20 mouse cellular contexts compared by ENCODE assay signal in the genomic region with DNA sequence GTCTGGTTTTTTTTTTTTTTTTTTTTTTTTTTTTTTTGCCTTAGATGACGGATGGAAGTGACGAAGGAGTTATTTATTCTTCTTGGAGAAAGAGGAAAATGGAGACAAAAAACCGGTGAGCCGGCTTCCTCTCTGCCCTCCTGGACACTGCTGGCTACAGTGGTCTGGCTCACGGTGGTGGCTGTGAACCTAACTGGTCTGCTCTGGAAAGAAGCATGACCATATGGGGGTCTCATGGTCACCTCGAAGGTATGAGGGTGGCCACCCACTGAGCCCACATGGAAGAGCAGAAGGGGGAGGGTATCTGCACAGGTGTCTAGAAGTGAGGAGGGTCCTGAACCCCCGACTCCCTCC.
DNase-seq lines count a peak whose midpoint lies in the region; ATAC-seq and TF ChIP-seq lines count a peak whose summit lies in the region.
"Had no signal": no experiment of that assay in that cellular context is flagged by ENCODE, and none has a peak within 500 bp of the region (broad histone marks: within the 10 kb centered on the region; RNA-seq: fewer than 3 reads in every experiment).

No protein-coding gene starts in this region.

- in situ Hi-C loops in ES-E14 (cut with MboI; ENCODE audit: low sequenced_read_pairs in 2 of 2, unreplicated experiment in 2 of 2): no loop called here

- no peak overlapping the region for H3K9ac ChIP-seq in forebrain, embryonic 12.5 days
- H3K9ac ChIP-seq in forebrain, embryonic 11.5 days (ENCODE audit: low read length): no peak overlapping the region
- H3K9ac ChIP-seq in ES-E14 (ENCODE audit: insufficient read depth, low read depth, low read length, poor library complexity, severe bottlenecking): no peak overlapping the region
- H3K9ac ChIP-seq in forebrain, postnatal 0 days: no peak overlapping the region
- H3K9ac ChIP-seq: hindbrain, embryonic 12.5 days had no signal

- H3K4me1 ChIP-seq in forebrain, embryonic 12.5 days: peaks cover 23% of the 10 kb centered on the region
- peaks cover 6% of the 10 kb centered on the region for H3K4me1 ChIP-seq in forebrain, embryonic 11.5 days (replicated peaks; ENCODE audit: control insufficient read depth, insufficient read depth, low read length)
- H3K4me1 ChIP-seq in ES-E14 (ENCODE audit: control insufficient read depth in 2 of 2, insufficient read depth in 2 of 2, low read length in 2 of 2, poor library complexity in 1 of 2): peaks cover 0 to 12% of the 10 kb centered on the region in 2 experiments; a peak in 2 of 4 replicates
- peaks cover 18% of the 10 kb centered on the region for H3K4me1 ChIP-seq in forebrain, postnatal 0 days (ENCODE audit: insufficient read depth)

- no peaks in the 10 kb centered on the region for H3K36me3 ChIP-seq in forebrain, embryonic 12.5 days (replicated peaks)
- H3K36me3 ChIP-seq in forebrain, embryonic 11.5 days (ENCODE audit: control insufficient read depth, insufficient read depth, low read length): no peaks in the 10 kb centered on the region
- no peaks in the 10 kb centered on the region for H3K36me3 ChIP-seq in ES-E14 (ENCODE audit: control insufficient read depth, insufficient read depth, low read length, poor library complexity, severe bottlenecking)
- no peaks in the 10 kb centered on the region for H3K36me3 ChIP-seq in forebrain, postnatal 0 days (ENCODE audit: insufficient read depth)
- H3K36me3 ChIP-seq: embryonic facial prominence, embryonic 10.5 days; heart, embryonic 10.5 days; hindbrain, embryonic 12.5 days had no signal

- 0 out of 2 replicates have a peak overlapping the region, but pooled peaks have one; percentile 10 for H3K27ac ChIP-seq in forebrain, embryonic 12.5 days
- H3K27ac ChIP-seq in forebrain, embryonic 11.5 days (ENCODE audit: low read depth, low read length): no peak overlapping the region
- peak overlapping the region; percentile 64 for H3K27ac ChIP-seq in left cerebral cortex, adult 2 months
- H3K27ac ChIP-seq in ES-E14 (ENCODE audit: insufficient read depth, low read depth, low read length, poor library complexity, severe bottlenecking): no peak overlapping the region
- H3K27ac ChIP-seq in forebrain, postnatal 0 days (ENCODE audit: low read depth, low read length): peak overlapping the region; percentile 64; the same call in 1 of the 2 replicates
- H3K27ac ChIP-seq: heart, embryonic 10.5 days had no signal

- no peak for ATAC-seq in forebrain, embryonic 12.5 days (ENCODE audit: low FRiP score)
- ATAC-seq in forebrain, embryonic 11.5 days (replicated peaks; ENCODE audit: low FRiP score): no peak
- ATAC-seq in forebrain, postnatal 0 days: no peak
- ATAC-seq: CD4-positive, CD25-positive, alpha-beta regulatory T cell, adult 4 months; hindbrain, embryonic 16.5 days; inflammation-experienced regulatory T-cells, adult 6 months had no signal

- intact Hi-C loops in left cerebral cortex, adult 2 months (cut with DNase I): no loop called here

- no peaks in the 10 kb centered on the region for H3K9me3 ChIP-seq in forebrain, embryonic 12.5 days
- no peaks in the 10 kb centered on the region for H3K9me3 ChIP-seq in forebrain, embryonic 11.5 days (ENCODE audit: control insufficient read depth, low read length)
- no peaks in the 10 kb centered on the region for H3K9me3 ChIP-seq in ES-E14 (ENCODE audit: control insufficient read depth, insufficient read depth, low read depth, low read length)
- no peaks in the 10 kb centered on the region for H3K9me3 ChIP-seq in forebrain, postnatal 0 days (ENCODE audit: low read length)
- H3K9me3 ChIP-seq: embryonic facial prominence, embryonic 10.5 days; heart, embryonic 10.5 days; hindbrain, embryonic 12.5 days had no signal

- H3K4me3 ChIP-seq in forebrain, embryonic 12.5 days (replicated peaks): no peak overlapping the region
- H3K4me3 ChIP-seq in forebrain, embryonic 11.5 days (ENCODE audit: low read depth, low read length): no peak overlapping the region
- H3K4me3 ChIP-seq in left cerebral cortex, adult 2 months: no peak overlapping the region
- H3K4me3 ChIP-seq in ES-E14 (ENCODE audit: insufficient read depth in 1 of 2, low read depth in 1 of 2, low read length in 2 of 2, poor library complexity in 1 of 2, severe bottlenecking in 1 of 2): no peak overlapping the region
- no peak overlapping the region for H3K4me3 ChIP-seq in forebrain, postnatal 0 days (ENCODE audit: low read depth, low read length)
- H3K4me3 ChIP-seq: embryonic facial prominence, embryonic 10.5 days; heart, embryonic 10.5 days; hindbrain, embryonic 12.5 days had no signal

- WGBS in forebrain, embryonic 12.5 days: 64% methylated on average over 7 of the region's 7 CpGs
- 76% methylated on average over 7 of the region's 7 CpGs for WGBS in forebrain, embryonic 11.5 days
- WGBS in forebrain, postnatal 0 days: 42% methylated on average over 7 of the region's 7 CpGs

- H3K27me3 ChIP-seq in forebrain, embryonic 12.5 days: no peaks in the 10 kb centered on the region
- no peaks in the 10 kb centered on the region for H3K27me3 ChIP-seq in forebrain, embryonic 11.5 days (ENCODE audit: control insufficient read depth, insufficient read depth, low read length)
- H3K27me3 ChIP-seq in forebrain, postnatal 0 days (ENCODE audit: insufficient read depth, low read length): no peaks in the 10 kb centered on the region

- H3K4me2 ChIP-seq in forebrain, embryonic 12.5 days: no peak overlapping the region
- H3K4me2 ChIP-seq in forebrain, embryonic 11.5 days (ENCODE audit: low read depth, low read length, severe bottlenecking): no peak overlapping the region
- no peak overlapping the region for H3K4me2 ChIP-seq in forebrain, postnatal 0 days (ENCODE audit: low read depth)
- H3K4me2 ChIP-seq: hindbrain, embryonic 12.5 days had no signal

- DNase-seq in forebrain, embryonic 11.5 days (ENCODE audit: low spot score): no peak
- DNase-seq in left cerebral cortex, adult 2 months (ENCODE audit: extremely low spot score in 1 of 2, low spot score in 2 of 2): no peak
- no peak for DNase-seq in left cerebral cortex, adult 18-20 months (ENCODE audit: low spot score in 2 of 2)
- no peak for DNase-seq in ES-E14 (ENCODE audit: low read depth, low spot score)
- no peak for DNase-seq in forebrain, postnatal 0 days
- DNase-seq in cerebellum, adult 8-10 months: no peak
- DNase-seq: adrenal gland, postnatal 14 days; B cell, adult 2 months; cerebellum, adult 18-20 months; cerebellum, postnatal 10 days; gastrocnemius, postnatal 14 days; heart, postnatal 10 days; heart, postnatal 4 days had no signal

- TF ChIP-seq CTCF in left cerebral cortex, adult 2 months (IDR thresholded peaks at IDR 0.05): no peak
- no peak for TF ChIP-seq CTCF in forebrain, postnatal 0 days (IDR thresholded peaks at IDR 0.05; ENCODE audit: low read depth)

TF ChIP-seq in ES-E14, 5 proteins besides CTCF, POLR2A, EP300 and RAD21:
- no peak for TF ChIP-seq CHD2 (IDR thresholded peaks at IDR 0.05; ENCODE audit: low read depth, low read length)
- 0 out of 2 replicates have a peak, but pooled peaks have one; percentile 18 for TF ChIP-seq ZNF384 (IDR thresholded peaks at IDR 0.05; ENCODE audit: low read depth, low read length)

Comparison
In these comparisons a context has a peak if more than half of its experiments do, and no peak if none do; other contexts are left out.
1. H3K27ac ChIP-seq: peak in forebrain, embryonic 12.5 days (single experiment), left cerebral cortex, adult 2 months (single experiment) and forebrain, postnatal 0 days (single experiment); none in forebrain, embryonic 11.5 days (single experiment) and ES-E14 (single experiment).